Mouse (Mus musculus): ENCODE results near the gene Gm13695.

DNA sequence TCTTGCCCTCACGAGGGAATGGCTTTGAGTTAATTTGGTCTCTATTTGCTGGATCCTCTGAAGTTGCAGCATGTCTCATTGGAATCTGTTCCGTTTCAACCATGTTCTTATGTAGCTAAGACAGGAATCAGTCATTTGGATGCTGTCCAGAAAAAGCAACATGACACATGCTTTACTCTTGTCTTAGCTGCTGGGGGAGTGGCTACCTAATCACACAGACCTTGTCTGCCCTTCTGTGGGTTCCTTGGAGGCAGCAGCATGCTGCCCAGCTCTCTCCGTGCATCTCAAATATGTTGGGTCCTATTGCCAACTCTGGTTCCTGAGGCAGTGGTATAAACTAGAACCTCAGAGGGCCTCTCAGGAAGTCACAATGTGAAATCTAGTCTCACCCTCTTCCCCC, 51.2 kb downstream of the Gm13695 start:
- TF ChIP-seq CTCF (IDR thresholded peaks at IDR 0.05; ENCODE audit: extremely low read depth, insufficient read depth, low read length) = no peak
- TF ChIP-seq POLR2A (IDR thresholded peaks at IDR 0.05; ENCODE audit: extremely low read depth, insufficient read depth, low read length) = no peak
